Mouse (Mus musculus): ENCODE data around the gene Osbpl9.

Gene Osbpl9

GRCm38 (mm10) chr4:109106034-109106433 is 96.0 kb downstream of the Osbpl9 start:
- in situ Hi-C loops (cut with MboI, MseI) = no loop called here

- in situ Hi-C loops (cut with MboI, MseI) = no loop called here
Measured at GRCm38 (mm10) chr4:109105254-109105653, 96.8 kb downstream of the Osbpl9 start.

- in situ Hi-C loops (cut with MboI, MseI) = no loop called here
Measured at GRCm38 (mm10) chr4:109103145-109103883, 98.8 kb downstream of the Osbpl9 start.

DNA sequence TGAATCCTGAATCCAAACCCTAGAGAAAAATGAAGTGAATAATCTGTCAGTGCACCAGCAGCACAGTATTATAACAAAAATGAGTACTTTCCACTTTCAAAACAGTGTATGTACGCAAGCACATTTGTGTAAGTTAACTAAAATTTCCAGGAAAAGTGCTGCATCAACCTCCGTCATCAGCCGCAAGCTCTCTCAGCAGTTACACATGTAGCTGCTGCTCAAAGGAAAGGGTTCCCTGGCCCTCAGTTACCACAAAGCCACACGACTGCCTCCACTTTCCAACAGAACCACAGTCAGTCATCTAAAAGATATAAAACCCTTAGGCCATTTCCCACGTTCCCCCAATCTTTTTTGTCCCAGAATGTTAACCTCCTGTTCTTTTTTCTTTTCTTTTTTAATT is 99.5 kb downstream of the Osbpl9 start:
- in situ Hi-C loops (cut with MboI, MseI) = no loop called here

GRCm38 (mm10) chr4:109098861-109099260 is 103.2 kb downstream of the Osbpl9 start:
- in situ Hi-C loops (cut with MboI, MseI) = no loop called here

GRCm38 (mm10) chr4:109094269-109094668 is 107.8 kb downstream of the Osbpl9 start:
- in situ Hi-C loops (cut with MboI, MseI) = no loop called here

- in situ Hi-C loops (cut with MboI, MseI) = no loop called here
Measured at GRCm38 (mm10) chr4:109092344-109092743, 109.7 kb downstream of the Osbpl9 start.

DNA sequence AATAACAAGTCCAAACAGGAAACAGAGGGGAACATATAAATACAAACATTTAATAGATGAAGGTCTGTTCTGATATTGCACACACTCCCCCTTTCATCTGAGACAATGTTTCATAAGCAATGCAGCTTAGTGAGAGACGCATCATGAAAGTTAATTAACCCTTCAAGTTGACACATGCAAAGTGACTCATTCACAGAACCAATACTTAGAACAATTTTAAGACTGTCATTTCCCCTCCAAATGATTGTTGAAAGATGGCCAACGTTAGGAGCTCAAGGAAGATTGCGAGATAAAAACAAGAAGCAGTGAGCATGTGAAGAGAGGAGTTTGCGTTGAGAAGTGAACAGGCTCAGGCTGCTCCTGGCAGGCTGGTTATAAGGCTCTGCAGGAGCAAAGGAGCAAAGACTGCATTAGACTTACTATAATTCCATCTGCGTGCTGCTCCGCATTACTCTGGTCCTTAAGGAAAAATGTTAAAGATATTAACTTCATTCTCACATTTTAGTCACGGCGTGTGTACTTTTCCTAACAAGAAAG is 110.8 kb downstream of the Osbpl9 start:
- in situ Hi-C loops (cut with MboI, MseI) = no loop called here

DNA sequence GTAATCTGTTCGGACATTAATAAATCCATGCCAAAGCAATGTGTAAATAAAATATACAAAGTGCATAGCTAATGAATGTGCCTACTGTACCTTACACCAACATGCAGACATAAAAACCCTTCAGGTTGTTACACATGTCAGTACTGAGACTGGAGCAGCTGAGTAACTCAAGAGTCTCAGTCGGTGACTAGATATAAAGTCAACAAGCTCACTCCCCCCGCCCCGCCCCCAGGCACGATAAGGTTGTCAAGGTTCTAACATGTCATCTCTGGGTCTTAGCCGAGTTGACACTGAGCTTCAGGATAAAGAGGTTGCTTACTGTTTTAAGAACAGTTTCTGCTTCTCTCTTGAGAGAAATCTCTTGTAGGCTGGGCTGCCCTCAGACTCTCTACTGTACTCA is 112.1 kb downstream of the Osbpl9 start:
- in situ Hi-C loops (cut with MboI, MseI) = no loop called here

GRCm38 (mm10) chr4:109089171-109089570 is 112.9 kb downstream of the Osbpl9 start:
- in situ Hi-C loops (cut with MboI, MseI) = no loop called here

DNA sequence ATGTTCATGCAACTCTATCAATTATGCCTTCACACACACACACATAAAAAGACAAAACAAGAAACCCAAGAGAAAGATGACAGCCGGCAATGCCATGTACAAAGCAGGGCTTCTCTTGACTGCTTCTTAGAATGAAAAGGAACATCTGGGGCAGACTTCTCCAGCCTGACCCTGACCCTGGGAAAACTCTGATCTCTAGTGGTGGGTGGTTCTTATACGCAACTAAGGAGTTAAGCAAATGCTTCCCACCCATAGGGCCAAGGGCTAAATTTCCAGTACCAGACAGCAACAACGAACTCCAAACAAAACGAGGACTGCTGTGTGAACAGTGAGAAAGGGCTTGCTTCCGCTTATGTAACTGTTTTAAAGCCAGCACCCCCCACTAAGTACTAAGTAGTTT is 122.0 kb downstream of the Osbpl9 start:
- in situ Hi-C loops (cut with MboI, MseI) = loop anchor here (5.0 kb wide), 1 partner anchor 72 kb away; no protein-coding TSS in a partner anchor

GRCm38 (mm10) chr4:109079676-109080075 is 122.4 kb downstream of the Osbpl9 start:
- in situ Hi-C loops (cut with MboI, MseI) = loop anchor here (5.0 kb wide), 1 partner anchor 73 kb away; no protein-coding TSS in a partner anchor

DNA sequence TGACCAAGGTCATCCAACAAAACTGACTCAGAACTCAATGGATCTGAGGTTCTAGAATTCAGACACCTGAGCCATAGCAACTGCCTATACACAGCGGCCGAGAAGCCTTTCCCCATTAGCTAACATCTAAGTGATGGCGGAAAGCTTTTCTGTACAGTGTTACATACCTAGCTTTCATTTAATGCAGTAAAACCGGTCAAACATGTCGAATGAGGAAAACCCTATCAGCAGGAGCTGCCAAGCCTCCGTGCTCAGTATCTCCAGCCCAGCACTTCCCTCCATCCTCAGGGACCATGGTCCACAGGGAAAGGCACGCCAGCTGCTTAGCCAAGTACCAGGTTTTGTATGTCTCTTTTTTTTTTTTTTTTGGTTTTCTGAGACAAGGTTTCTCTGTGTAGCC is 123.1 kb downstream of the Osbpl9 start:
- in situ Hi-C loops (cut with MboI, MseI) = no loop called here

- in situ Hi-C loops (cut with MboI, MseI) = no loop called here
Measured at GRCm38 (mm10) chr4:109073296-109073695, 128.8 kb downstream of the Osbpl9 start.

- in situ Hi-C loops (cut with MboI, MseI) = no loop called here
Measured at GRCm38 (mm10) chr4:109072891-109073290, 129.2 kb downstream of the Osbpl9 start.

GRCm38 (mm10) chr4:109065714-109066113 is 136.4 kb downstream of the Osbpl9 start:
- in situ Hi-C loops (cut with MboI, MseI) = loop anchor here (10.0 kb wide), 1 partner anchor 99 kb away; no protein-coding TSS in a partner anchor

GRCm38 (mm10) chr4:109064941-109065340 is 137.1 kb downstream of the Osbpl9 start:
- in situ Hi-C loops (cut with MboI, MseI) = loop anchor here (10.0 kb wide), 1 partner anchor 100 kb away; no protein-coding TSS in a partner anchor

DNA sequence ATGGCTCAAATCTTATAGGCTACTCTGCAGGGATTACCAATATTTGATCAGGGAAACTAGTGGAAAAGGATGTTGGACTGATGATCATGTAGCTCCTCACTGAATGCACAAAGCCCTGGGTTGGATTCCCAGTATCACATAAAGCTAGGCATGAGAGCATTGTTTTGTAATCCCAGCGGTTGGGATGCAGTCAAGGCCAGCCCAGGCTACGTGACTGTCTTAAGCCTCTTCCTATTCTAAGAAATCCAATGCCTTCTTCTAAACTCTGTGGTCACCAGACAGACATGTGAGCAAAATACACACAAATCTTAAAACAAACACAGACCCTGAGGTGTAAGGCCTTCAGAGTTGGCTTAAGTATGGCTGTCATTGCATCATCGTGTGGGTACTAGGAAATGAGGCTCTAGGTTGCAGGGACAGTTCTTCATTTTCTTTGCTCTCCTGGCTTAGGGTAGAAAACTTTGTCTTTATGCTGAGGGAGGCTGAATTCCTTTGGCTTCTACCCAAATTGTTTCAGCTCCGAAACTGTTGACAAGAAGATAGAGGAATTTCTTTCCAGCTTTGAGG is 142.7 kb downstream of the Osbpl9 start:
- in situ Hi-C loops (cut with MboI, MseI) = no loop called here

DNA sequence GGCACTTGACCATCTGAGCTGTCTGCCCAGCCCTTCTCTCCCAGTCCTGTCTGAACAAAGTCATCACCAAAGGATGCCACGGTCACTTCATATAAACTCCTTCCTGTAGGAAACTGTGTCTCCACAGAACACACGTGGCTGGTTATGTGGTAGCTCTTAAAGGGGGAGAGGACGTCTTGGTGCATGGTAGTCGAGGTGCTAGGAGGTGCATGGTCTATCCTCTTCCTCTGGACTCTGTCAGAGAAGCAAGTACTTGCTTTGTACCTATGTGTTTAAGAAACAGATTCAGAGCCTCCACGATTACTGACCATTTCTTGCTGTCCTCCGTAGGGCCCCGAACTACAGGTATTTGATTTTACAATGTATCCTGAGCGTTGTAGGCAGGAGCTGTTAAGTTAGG is 144.4 kb downstream of the Osbpl9 start:
- in situ Hi-C loops (cut with MboI, MseI) = no loop called here

- in situ Hi-C loops (cut with MboI, MseI) = no loop called here
Measured at GRCm38 (mm10) chr4:109056351-109056750, 145.7 kb downstream of the Osbpl9 start.

DNA sequence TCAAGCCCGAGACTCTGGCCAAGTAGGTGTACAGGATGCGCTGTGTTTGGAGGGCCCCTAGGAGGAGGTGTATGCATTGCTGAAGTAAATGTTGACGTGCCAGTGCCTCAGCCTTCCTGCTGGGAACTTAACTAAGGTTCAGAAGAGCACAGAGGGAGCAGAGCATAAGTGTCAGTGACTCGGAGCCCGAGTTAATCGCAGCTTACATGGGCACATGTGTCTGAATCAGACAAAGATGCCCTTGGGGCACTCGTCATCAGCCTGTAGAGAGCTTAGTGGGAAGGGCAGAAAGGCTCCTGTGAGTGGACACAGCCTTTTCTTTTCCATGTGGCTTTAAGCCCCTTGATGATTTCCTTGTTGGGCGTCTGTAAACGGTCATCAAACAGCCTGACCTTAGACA is 148.1 kb downstream of the Osbpl9 start:
- in situ Hi-C loops (cut with MboI, MseI) = no loop called here

DNA sequence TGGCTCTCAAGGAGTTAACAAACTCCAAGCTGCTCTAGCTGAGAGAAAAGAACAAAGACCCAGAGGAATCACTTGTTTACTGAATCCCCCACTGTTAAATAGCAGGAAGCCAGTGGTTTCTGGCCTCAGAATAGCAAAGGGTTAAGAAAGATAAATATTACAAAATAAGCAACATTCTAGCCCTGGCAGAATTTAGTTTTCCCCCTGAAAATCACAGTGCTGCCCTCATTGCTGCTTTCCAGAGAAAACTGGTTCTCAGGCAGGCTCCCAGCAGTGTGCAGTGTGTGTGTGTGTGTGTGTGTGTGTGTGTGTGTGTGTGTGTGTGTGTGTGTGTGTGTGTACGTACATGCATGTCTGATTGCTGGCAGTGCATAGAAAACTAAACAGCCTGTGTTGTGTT is 149.8 kb downstream of the Osbpl9 start:
- in situ Hi-C loops (cut with MboI, MseI) = no loop called here

GRCm38 (mm10) chr4:109048258-109048657 is 153.8 kb downstream of the Osbpl9 start:
- in situ Hi-C loops (cut with MboI, MseI) = no loop called here

Measured in T-helper 1 cell (primary cell).